Mouse (Mus musculus): ENCODE measurements around the gene Phox2b. TPM values are rescaled to one million over a fixed set of nuclear protein-coding genes. Genes with fewer than 3 reads are reported as not detected.

Phox2b gene
- not detected for polyA plus RNA-seq (2014; fragmentation: Illumina TruSeq; extraction: RNeasy Lipid Tissue Mini Kit (QIAGEN cat#74804); ENCODE audit: low read depth, low replicate concordance)

GRCm38 (mm10) chr5:67098733-67099323, at the start of gene Phox2b:
TSS of gene Phox2b (minus strand) at chr5:67099301.

Other genes starting within 250 kb of the Phox2b start
- gene Tmem33, start 161.3 kb upstream of the Phox2b start, polyA plus RNA-seq (2014; fragmentation: Illumina TruSeq; extraction: RNeasy Lipid Tissue Mini Kit (QIAGEN cat#74804); ENCODE audit: low read depth, low replicate concordance), result 32.7 TPM
- 95.4 TPM for gene Slc30a9, start 207.7 kb upstream of the Phox2b start, polyA plus RNA-seq (2014; fragmentation: Illumina TruSeq; extraction: RNeasy Lipid Tissue Mini Kit (QIAGEN cat#74804); ENCODE audit: low read depth, low replicate concordance)

Measured in heart, adult 10 weeks (tissue).